Mouse (Mus musculus) embryonic stem cell, embryonic (primary cell): ENCODE results near the gene Gm3285.

Experiments used
- CTCF ChIA-PET, 4 experiments: fragments of 300-600 bp in 2 of 4; fragments of 350-600 bp in 2 of 4; sonication (Branson Sonifier 250); formaldehyde crosslinking; loops; one replicate each; lab custom pipeline; 2022; ENCODE audit warnings: inconsistent platforms in 2 of 4; lab: Charles Lee
- POLR2A ChIA-PET, 4 experiments: fragments of 300-600 bp in 2 of 4; fragments of 350-600 bp in 2 of 4; sonication (Branson Sonifier 250); formaldehyde crosslinking; loops; one replicate each; lab custom pipeline; 2022; ENCODE audit warnings: antibody characterized with exemption in 4 of 4, inconsistent platforms in 1 of 4; lab: Charles Lee

Gene Gm3285

DNA sequence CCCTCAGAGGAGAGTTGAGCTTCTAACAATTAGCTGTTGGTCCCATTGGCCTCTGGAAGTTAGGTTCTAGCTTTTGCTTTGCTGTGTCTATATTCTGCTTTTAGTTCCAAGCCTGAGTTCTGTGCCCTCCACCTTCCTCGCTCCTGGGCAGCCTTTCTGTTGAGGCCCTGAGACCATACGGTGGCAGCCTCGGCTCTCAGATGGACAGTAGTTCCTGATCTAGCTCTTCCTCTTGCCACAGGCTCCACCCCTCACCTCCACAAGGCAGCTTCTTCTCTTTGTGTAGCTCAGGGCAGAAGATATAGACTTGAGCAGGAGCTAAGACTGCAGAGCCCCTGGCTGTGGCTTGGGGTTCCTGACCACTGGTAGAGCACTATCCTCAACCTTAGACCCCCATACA lies 18.5 kb downstream of the Gm3285 start:
- ChIA-PET CTCF (interaction anchor here in 1 of 4 experiments (0.6 kb wide), 1 partner anchor 525 kb away, joined by 3 read pairs; no protein-coding TSS in a partner anchor), POLR2A (interaction anchor here in 2 of 4 experiments (0.9 to 2.1 kb wide), 2 partner anchors 16 to 363 kb away, joined by 3 to 4 read pairs; no protein-coding TSS in a partner anchor)

DNA sequence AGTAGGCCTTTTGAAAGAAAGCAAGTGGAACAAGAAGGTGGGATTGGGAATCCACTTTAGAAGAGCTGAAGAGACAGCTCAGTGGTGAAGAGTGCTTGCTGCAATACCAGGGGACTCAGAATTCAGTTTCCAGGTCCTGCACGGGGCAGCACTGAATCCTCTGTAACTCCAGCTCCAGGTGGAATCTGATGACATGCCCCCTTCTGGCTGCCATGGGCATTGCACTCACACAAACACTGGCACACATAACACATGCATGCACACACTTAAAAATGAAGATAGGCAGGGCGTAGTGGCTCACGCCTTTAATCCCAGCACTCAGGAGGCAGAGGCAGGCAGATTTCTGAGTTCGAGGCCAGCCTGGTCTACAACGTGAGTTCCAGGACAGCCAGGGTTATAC lies 20.8 kb downstream of the Gm3285 start:
- POLR2A ChIA-PET = interaction anchor here in 2 of 4 experiments (0.6 to 1.5 kb wide), 5 partner anchors 20 to 774 kb away, joined by 3 to 4 read pairs (median 3); partner anchors contain the start of gene Lrrc3 (in 1 of the 2)

DNA sequence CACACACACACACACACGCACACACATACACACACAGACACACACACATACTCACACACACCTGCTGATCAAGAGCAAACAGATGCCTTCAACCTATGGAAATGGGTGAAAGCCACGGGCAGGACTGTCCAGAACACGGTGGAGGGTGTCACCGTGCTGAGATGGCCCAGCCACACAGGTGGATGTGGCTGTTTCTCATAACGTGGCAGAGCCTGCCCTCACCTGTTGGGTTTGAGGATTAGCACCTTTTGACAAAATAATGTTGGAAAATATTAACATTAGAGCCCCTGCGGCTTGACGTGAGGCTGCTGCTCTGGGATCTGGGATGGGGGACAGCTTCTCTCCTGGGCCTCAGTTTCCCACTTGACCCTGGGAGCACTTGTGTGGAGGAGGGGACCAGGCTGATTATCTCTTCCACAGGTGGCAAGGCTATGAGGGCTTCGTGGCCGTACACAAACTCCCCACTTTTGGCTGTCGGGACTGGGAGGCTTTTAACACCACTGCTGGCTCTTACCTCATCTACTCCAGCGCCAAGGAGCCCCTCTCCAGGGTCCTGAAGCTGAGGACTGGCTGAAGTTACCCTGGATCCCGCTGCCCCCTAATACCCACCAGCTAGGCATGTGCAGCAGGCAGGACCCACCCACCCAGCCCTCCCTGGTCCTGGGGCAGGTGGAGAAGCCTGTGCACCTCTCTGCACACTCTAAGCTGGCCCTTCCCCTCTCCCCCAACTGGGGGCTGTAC lies 24.4 kb downstream of the Gm3285 start:
- POLR2A ChIA-PET = interaction anchor here in 1 of 4 experiments (1.2 kb wide), 1 partner anchor 16 kb away, joined by 4 read pairs; the partner anchor contains the start of gene Lrrc3
- CTCF ChIA-PET = interaction anchor here in 1 of 4 experiments (0.6 kb wide), 1 partner anchor 552 kb away, joined by 3 read pairs; no protein-coding TSS in a partner anchor

More for the DNA sequence above, 20.8 kb downstream of the Gm3285 start:
- CTCF ChIA-PET = interaction anchor here (0.5 to 1.7 kb wide), 19 partner anchors 18 to 620 kb away, joined by 3 to 15 read pairs (median 4); partner anchors contain the start of genes Gm2696 (in 1 of the 4) and Gm9508 (in 1 of the 4)

DNA sequence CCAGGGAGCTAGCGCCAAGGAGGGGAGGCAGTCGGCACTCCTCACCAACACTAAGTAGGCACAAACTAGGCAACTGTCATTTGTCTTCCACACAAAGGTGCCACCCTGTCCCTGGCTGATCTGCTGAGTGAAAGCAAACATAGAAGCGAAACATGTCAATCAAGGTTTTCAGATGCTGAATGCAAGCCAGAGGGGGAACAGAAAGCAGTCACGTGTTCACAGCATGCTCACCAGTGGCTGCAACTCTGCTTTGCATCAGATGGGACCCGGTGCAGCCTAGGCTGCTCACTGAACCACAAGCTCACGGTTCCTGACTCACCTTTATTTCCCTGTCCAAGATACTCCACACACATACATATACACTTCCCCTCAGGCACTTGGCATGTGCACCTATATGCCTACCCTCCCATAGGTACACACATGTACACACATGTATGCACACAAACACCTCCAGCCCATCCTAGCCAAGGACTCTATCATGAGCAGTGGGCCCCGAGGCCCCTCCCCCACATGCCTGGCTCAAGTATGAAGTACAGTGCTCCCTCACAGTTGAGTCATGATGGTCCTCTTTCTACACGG lies 29.3 kb downstream of the Gm3285 start:
- ChIA-PET CTCF (interaction anchor here in 1 of 4 experiments (1.2 kb wide), 1 partner anchor 12 kb away, joined by 3 read pairs; no protein-coding TSS in a partner anchor), POLR2A (no interaction called here)

DNA sequence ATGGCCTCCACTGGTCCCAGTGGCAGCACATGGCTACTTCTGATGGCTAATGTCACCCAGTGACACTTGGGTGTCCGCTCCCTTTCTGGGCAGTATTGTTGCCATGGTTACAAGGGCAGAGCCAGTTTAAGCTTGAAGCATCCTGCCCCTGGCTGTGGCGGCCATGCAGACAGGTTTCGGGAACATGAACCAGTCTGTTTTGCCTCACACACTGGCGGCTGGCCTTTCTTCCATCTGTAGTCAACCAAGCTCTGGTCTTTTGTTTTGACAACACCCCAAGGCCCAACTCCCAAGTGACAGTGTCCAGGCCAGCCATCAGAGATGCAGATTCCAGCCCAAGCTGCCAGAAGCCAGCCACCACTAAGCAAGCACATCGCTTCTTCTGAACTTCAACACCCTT lies 33.8 kb downstream of the Gm3285 start:
- POLR2A ChIA-PET = interaction anchor here in 1 of 4 experiments (1.4 kb wide), 1 partner anchor 23 kb away, joined by 3 read pairs; no protein-coding TSS in a partner anchor
- CTCF ChIA-PET = no interaction called here

DNA sequence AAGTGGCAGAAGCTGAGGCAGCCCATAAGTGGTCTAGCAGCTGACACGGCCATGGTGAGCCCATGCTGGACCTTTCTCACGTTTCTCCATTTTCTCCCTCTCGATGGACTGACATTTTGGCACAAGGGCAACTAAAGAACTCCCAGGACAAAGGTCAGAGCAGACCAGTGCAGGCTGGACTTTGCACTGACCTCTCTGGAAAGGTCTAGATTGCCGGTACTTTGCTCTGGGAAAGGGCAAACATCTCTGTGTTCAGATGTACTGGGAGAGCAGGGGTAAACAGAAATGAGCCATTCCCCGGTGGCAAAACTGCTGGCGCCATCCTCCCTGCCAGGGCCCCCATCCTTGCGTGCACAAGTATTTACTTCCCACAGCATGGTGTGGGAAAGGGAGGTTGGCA lies 38.4 kb downstream of the Gm3285 start:
- POLR2A ChIA-PET = interaction anchor here in 1 of 4 experiments (1.6 kb wide), 1 partner anchor 36 kb away, joined by 4 read pairs; no protein-coding TSS in a partner anchor
- CTCF ChIA-PET = interaction anchor here in 1 of 4 experiments (0.7 kb wide), 1 partner anchor 13 kb away, joined by 4 read pairs; no protein-coding TSS in a partner anchor

DNA sequence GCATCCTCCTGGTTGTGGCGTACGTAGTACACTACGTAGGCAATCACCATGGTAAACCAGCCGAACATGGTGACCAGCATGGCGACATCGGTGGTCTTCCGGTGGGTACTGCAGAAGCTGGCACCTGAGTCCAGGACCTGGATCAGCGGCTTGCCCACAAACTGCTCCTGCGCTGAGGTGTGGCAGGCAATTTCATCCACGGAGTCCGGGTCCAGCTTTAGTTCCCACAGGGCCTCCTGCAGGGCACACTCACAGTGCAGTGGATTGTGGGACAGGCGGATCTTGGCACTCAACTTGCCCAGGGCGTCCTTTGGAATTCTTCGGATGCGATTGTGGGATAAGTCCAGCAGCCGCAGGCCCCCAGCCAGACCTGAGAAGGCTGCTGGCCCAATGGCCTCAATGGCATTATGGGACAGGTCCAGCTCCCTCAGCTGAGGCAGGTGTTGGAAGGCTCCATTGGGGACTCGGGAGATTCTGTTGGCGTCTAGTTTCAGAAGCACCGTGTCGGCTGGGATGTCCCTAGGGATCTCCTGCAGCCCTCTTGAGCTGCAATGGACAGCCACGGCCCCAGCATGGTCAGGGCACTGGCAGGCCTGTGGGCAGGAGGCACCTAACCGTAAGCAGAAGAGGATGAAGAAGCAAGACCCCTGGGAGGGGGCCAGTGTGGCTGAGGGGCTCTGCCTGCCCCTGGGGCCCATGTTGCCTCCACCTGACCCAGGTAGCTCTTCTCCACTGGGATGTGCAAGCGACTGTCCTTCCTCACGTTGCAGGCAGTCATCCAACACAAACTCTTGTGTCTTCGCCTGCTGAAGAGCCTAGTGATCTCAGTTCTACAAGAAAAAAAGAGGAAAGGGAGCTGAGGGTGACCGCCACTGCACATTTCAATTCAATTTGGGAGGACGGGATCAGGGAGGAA lies 39.4 kb downstream of the Gm3285 start:
- CTCF ChIA-PET = interaction anchor here (0.7 to 1.8 kb wide), 9 partner anchors 19 to 108 kb away, joined by 3 to 5 read pairs (median 3); partner anchors contain the start of gene Pfkl (in 1 of the 4)
- POLR2A ChIA-PET = interaction anchor here in 3 of 4 experiments (0.5 to 2.3 kb wide), 12 partner anchors 15 to 328 kb away, joined by 3 to 12 read pairs (median 4); partner anchors contain the start of genes Pfkl (in 2 of the 3), Icosl (in 1 of the 3) and Krtap10-10 (in 1 of the 3)

DNA sequence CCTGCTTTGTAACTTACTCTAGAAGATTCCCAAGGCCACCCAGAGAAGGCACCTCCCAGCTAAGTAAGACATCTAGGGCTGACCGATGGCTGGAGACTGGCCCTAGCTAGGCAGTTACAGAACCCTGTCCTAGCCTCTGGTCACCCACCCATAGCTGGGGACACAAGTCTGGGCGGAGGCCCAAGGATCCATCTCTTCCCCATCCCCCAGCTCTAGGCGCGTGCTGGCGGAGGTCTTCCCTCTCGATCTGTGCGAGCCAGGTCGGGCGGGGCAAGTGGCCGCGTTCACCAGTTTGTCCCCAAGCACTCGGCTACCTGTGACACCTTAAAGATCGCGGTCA lies 40.1 kb downstream of the Gm3285 start:
- ChIA-PET CTCF (interaction anchor here (0.6 to 1.8 kb wide), 11 partner anchors 19 to 312 kb away, joined by 3 to 5 read pairs (median 3); partner anchors contain the start of gene Pfkl (in 1 of the 4)), POLR2A (interaction anchor here in 3 of 4 experiments (0.5 to 2.3 kb wide), 20 partner anchors 11 to 329 kb away, joined by 3 to 12 read pairs (median 4); partner anchors contain the start of genes Pfkl (in 2 of the 3), Gm3285 (in 1 of the 3) and Krtap10-10 (in 1 of the 3))

DNA sequence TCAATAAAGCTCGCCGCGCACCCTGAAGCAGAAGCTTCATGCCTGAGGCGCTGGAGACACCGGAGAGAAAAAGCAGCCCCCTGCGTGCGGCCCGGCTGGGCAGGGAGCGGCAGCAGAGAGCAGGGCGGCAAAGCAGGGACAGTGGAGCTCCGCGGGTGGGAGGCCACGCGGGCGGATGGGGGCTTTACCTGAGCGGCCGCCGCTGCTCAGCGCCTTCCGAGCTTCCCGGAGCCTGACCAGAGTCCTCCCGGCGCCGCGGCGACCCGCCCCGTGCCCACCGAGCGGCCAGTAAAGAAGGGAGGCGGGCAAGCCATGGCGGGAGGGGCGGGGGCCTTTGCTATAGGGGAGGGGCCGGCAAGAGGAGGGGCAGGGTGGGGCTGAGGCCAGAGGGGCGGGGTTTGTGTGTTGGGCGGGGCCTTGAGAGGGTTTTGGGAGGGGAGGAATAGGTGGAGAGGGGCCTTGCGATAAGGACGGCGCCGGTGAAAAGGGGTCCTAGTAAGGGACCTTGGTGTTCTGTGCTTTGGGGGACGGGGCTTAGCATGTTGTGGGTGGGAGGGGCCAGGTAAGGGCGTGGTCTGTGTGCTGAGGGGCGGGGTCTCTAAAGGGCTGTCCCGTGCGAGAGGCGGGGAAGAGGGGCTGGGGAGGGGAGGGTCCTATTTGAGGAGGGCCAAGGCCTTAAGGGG lies 40.6 kb downstream of the Gm3285 start, which contains the start of gene Lrrc3:
TSS of gene Lrrc3 (minus strand) at position 326 of the 683 bp plus-strand sequence.
- POLR2A ChIA-PET = interaction anchor here in 3 of 4 experiments (0.5 to 2.3 kb wide), 25 partner anchors 10 to 460 kb away, joined by 3 to 12 read pairs (median 4); partner anchors contain the start of genes Pfkl (in 2 of the 3), Gm3285 (in 1 of the 3) and Krtap10-10 (in 1 of the 3)
- CTCF ChIA-PET = interaction anchor here (0.6 to 1.8 kb wide), 10 partner anchors 20 to 312 kb away, joined by 3 to 5 read pairs (median 4); partner anchors contain the start of gene Pfkl (in 1 of the 4)

DNA sequence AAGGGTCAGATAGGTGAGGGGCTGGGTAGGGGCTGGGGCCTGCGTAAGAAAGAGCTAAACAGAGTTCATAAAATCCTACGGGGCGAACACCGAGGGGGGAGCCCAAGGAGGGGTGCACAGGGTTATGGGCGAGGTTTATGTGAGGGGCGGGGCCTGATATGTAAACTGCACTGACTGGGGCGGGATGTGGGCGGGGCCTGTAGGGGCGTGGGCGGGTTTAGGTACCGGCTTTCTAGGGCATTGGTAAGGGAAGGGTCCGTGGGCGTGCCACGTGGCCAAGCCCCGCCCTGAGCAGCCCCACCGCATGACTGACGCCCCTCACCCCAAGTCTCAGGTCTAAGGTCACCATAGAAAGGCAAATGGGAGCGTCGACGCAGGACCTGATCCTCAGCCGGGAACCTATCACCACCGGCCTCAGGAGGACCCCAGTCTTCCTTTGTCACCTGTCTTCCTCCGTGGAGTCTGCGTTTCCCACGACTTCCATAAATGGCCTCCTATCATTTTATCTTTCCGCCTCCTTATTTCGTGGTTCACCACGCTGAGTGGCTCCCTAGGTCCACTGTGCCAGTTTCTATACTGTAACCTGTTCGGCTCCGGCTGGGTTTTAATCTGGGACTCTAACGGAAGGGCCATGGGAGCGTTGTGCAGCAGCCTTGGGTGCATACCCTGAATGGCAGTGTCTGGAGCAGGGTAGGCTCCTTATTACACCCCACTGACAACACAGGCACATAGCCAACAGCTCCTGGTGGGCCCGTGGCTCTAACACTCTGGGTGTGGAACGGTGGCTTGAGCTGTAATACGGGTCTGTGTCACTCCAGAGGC lies 41.3 kb downstream of the Gm3285 start:
- ChIA-PET POLR2A (interaction anchor here in 3 of 4 experiments (0.6 to 2.3 kb wide), 11 partner anchors 10 to 461 kb away, joined by 3 to 12 read pairs (median 4); partner anchors contain the start of genes Gm3285 (in 1 of the 3) and Pfkl (in 1 of the 3)), CTCF (interaction anchor here in 1 of 4 experiments (0.5 kb wide), 1 partner anchor 20 kb away, joined by 5 read pairs; no protein-coding TSS in a partner anchor)
